Mouse (Mus musculus) CD4-positive naive resting alpha-beta T cell, adult 76 days (primary cell): ENCODE data around the gene Med21. TPM values are rescaled to one million over a fixed set of nuclear protein-coding genes. Genes with fewer than 3 reads are reported as not detected.

ENCODE experiments used
- total RNA-seq: library from RNA; stranded (reverse); gene quantifications from one replicate; pipeline ENCODE4 v1.2.4, GENCODE M21; 2023

Gene Med21
- 39.0 TPM for total RNA-seq

GRCm38 (mm10) chr6:146642276-146643183 lies at the start of gene Med21, which contains the start of gene Tm7sf3:
Med21 (plus strand) TSS chr6:146642547.
Tm7sf3 (minus strand) TSS chr6:146642824.

Other genes starting within 250 kb of the Med21 start
- gene Itpr2, start 140.3 kb upstream of the Med21 start, total RNA-seq, result 219 TPM
- gene Fgfr1op2, start 65.3 kb upstream of the Med21 start, total RNA-seq, result 75.3 TPM
- 83.0 TPM for gene Ints13, start 64.7 kb upstream of the Med21 start, total RNA-seq
- 5.9 TPM for gene Tm7sf3, start 277 bp downstream of the Med21 start, total RNA-seq
- gene Stk38l, start 82.4 kb downstream of the Med21 start, total RNA-seq, result 17.2 TPM
- gene Arntl2, start 153.5 kb downstream of the Med21 start, total RNA-seq, result 0.41 TPM
- gene Smco2, start 207.6 kb downstream of the Med21 start, total RNA-seq, result not detected
- 9.2 TPM for gene Ppfibp1, start 245.9 kb downstream of the Med21 start, total RNA-seq